Mouse (Mus musculus) thymus, adult 2 months (tissue): Measurements from ENCODE around the gene P4ha1. TPM values are rescaled to one million over a fixed set of nuclear protein-coding genes. Genes with fewer than 3 reads are reported as not detected.

Experiments used
- DNase-seq: peaks from one replicate; pipeline ENCODE4 v3.0.0; 2021
- H3K27ac ChIP-seq: fragments of 200-500 bp; 2 replicates; pipeline ENCODE4 v1.5.1; 2012; ENCODE audit warnings: low read length, control low read depth; ENCODE audit not compliant: control insufficient read depth, insufficient read depth
- H3K27me3 ChIP-seq: fragments of 200-500 bp; 2 replicates; pipeline ENCODE4 v1.6.1; 2012; ENCODE audit warnings: mild to moderate bottlenecking, low read length, moderate library complexity, mixed read lengths; ENCODE audit not compliant: control insufficient read depth, insufficient read depth
- H3K36me3 ChIP-seq: fragments of 200-500 bp; 2 replicates; pipeline ENCODE4 v1.6.1; 2012; ENCODE audit warnings: mild to moderate bottlenecking, low read length, moderate library complexity; ENCODE audit not compliant: control insufficient read depth, insufficient read depth
- H3K4me1 ChIP-seq: fragments of 200-500 bp; replicated peaks from 2 replicates; pipeline ENCODE4 v1.6.1; 2012; ENCODE audit warnings: low read length; ENCODE audit not compliant: control insufficient read depth, insufficient read depth
- H3K4me3 ChIP-seq: fragments of 200-500 bp; 2 replicates; pipeline ENCODE4 v1.5.1; 2012; ENCODE audit warnings: mild to moderate bottlenecking, low read length, control low read depth, moderate library complexity; ENCODE audit not compliant: control insufficient read depth, insufficient read depth
- CTCF ChIP-seq: fragments of 200-500 bp; IDR thresholded peaks from 2 replicates; pipeline ENCODE4 v1.5.1; 2012; ENCODE audit warnings: mild to moderate bottlenecking, control low read depth, low read length, moderate library complexity, borderline replicate concordance; ENCODE audit not compliant: control insufficient read depth, poor library complexity, insufficient read depth; ENCODE audit errors: extremely low read depth
- POLR2A ChIP-seq: fragments of 200-500 bp; IDR thresholded peaks from 2 replicates; pipeline ENCODE4 v1.6.1; 2012; ENCODE audit warnings: mild to moderate bottlenecking, low read length, control low read depth, moderate library complexity; ENCODE audit not compliant: control insufficient read depth, poor library complexity, insufficient read depth; ENCODE audit errors: extremely low read depth
- WGBS: fragments of 180-500 bp; shearing (Covaris S2); methylation state at CpG from one replicate; pipeline ENCODE4 v1.1.7; 2018; 5-methylcytosine and 5-hydroxymethylcytosine counted together
- polyA plus RNA-seq: library from polyadenylated mRNA; depleted of rRNA; stranded (reverse); fragments of >200 nt; gene quantifications from 2 replicates; pipeline ENCODE4 v1.2.3, GENCODE M21; 2012; rRNA removed

Gene P4ha1
- polyA plus RNA-seq, 1 experiment = 11.0 TPM

DNA sequence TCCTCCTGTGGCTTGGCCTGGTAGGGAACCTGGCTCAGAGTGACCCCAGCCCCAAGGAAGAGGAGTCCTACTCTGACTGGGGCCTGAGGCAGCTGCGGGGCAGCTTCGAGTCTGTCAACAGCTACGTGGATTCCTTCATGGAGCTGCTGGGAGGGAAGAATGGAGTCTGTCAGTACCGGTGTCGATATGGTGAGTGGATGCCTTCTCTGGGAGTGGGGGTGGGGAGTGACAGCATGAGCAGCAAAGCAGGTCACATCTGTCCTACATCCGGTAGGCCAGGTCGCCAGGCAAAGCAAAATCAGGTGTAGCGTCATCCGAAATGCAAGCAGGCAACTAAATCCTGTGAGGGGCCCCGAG is 80.7 kb downstream of the P4ha1 start:
- no peaks in the 10 kb centered on the region for H3K36me3 ChIP-seq
- no peaks in the 10 kb centered on the region for H3K27me3 ChIP-seq
- H3K27ac ChIP-seq = no peak overlapping the region
- H3K4me1 ChIP-seq = no peaks in the 10 kb centered on the region
- WGBS = 91% methylated on average over 10 of the region's 10 CpGs
- H3K4me3 ChIP-seq = no peak overlapping the region
- TF ChIP-seq CTCF = no peak
- TF ChIP-seq POLR2A = no peak
- DNase-seq = no peak

DNA sequence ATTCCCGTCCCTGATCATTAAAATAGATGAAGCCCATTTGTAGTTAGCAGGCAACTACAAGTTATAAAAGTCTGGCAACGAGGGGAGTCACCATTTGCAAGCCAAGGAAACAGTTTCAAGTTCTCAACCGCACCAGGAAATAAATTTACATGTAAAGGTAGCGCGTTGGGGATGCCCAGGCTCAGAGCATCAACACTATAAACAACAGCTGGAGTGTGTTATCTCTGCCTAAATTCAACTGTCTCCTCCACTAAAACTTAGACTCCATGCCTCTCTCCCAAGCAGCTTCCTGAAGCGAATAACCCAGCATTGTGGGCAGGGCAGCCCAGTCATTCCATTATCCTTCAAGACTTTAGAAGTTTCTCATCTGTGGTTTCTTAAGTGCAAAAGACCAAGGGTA is 85.4 kb downstream of the P4ha1 start:
- TF ChIP-seq POLR2A (no peak), CTCF (no peak)
- no peak for DNase-seq
- Histone ChIP-seq H3K36me3 (no peaks in the 10 kb centered on the region), H3K27ac (no peak overlapping the region), H3K27me3 (no peaks in the 10 kb centered on the region), H3K4me3 (no peak overlapping the region), H3K4me1 (no peaks in the 10 kb centered on the region)
- 53% methylated on average over 6 of the region's 6 CpGs for WGBS

DNA sequence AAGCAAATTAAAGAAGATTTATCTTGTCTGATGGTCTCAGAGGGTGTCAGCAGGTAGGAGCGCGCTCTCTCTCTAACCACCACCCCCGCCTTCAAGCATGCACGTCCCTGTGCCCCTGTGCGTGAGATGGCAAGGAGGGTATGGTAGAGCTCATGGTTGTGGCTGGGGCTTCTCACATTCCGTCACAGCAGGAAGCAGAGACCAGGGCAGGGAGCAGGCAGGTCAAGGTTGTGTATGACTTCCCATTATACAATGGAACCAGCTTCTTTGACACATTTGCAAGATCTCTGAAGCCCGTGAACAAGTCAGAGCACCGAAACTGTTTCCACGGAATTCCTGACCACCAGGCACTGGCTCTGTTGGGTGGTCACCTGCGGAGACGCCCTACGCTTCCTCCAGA is 87.2 kb downstream of the P4ha1 start:
- DNase-seq = no peak
- TF ChIP-seq POLR2A (no peak), CTCF (no peak)
- H3K4me3 ChIP-seq = no peak overlapping the region
- no peaks in the 10 kb centered on the region for H3K27me3 ChIP-seq
- H3K4me1 ChIP-seq = no peaks in the 10 kb centered on the region
- no peak overlapping the region for H3K27ac ChIP-seq
- no peaks in the 10 kb centered on the region for H3K36me3 ChIP-seq
- WGBS = 75% methylated on average over 12 of the region's 12 CpGs

DNA sequence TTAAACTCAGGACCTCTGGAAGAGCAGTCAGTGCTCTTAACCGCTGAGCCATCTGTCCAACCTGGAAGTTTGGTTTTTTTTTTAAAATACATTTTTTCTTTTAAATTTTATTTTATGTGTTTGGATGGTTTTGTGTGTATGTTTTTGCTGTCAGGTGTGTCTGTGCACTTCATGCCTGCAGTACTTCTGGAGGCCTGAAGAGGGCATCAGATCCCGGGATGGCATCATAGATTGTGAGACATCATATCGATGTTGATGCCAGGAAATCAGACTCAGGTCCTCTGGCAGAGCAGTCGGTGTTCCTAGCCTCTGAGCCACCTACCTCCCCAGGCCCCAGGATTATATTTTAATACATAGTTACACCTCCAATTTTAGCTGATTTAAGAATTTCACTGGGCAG is 90.6 kb downstream of the P4ha1 start:
- H3K36me3 ChIP-seq = no peaks in the 10 kb centered on the region
- 94% methylated on average over 4 of the region's 4 CpGs for WGBS
- H3K27ac ChIP-seq = no peak overlapping the region
- no peaks in the 10 kb centered on the region for H3K27me3 ChIP-seq
- TF ChIP-seq POLR2A (no peak), CTCF (no peak)
- H3K4me1 ChIP-seq = no peaks in the 10 kb centered on the region
- H3K4me3 ChIP-seq = no peak overlapping the region
- no peak for DNase-seq

DNA sequence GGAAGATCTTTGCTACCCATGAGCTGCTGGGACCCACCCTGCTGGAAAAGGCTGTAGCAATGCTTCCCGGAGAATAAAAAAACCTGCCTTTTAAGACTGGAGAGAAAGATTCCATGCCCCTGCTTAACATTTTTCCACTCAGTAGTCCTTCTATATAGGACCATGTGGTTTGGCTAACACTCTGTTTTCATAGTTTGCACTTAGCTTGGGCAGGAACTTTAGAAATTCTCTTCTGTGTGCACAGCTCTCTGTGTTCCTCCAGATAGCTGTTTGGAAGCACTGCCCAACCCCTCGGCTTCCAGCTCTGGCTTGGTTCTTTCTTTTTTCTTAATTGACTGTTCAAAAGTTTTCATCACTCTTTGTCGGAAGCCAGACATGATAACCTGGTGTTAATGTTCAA is 93.5 kb downstream of the P4ha1 start:
- H3K27me3 ChIP-seq = no peaks in the 10 kb centered on the region
- no peak overlapping the region for H3K27ac ChIP-seq
- DNase-seq = no peak
- H3K36me3 ChIP-seq = no peaks in the 10 kb centered on the region
- no peaks in the 10 kb centered on the region for H3K4me1 ChIP-seq
- WGBS = 90% methylated on average over 3 of the region's 3 CpGs
- H3K4me3 ChIP-seq = no peak overlapping the region
- no peak for TF ChIP-seq CTCF
- no peak for TF ChIP-seq POLR2A

DNA sequence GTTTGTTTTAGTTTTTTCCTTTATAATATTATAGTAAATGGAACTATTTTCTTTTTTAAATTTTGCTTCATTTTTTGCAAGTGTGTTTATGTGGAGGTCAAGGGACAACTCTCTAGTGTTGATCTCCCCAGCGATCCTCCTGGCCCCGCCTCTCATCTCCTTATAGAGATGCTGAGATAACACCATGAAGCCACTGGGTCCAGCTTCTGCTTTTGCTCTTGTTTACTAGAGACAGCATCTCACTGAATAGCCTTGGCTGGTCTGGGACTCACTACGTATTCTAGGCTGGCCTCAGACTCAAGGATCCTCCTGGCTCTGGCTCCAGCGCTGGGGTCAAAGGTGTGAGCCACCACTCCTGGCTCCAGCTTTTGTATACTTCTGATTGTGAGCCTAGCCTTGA is 96.4 kb downstream of the P4ha1 start:
- Histone ChIP-seq H3K36me3 (no peaks in the 10 kb centered on the region), H3K27ac (no peak overlapping the region), H3K4me3 (no peak overlapping the region), H3K4me1 (peaks cover 5% of the 10 kb centered on the region), H3K27me3 (no peaks in the 10 kb centered on the region)
- 82% methylated on average over 4 of the region's 4 CpGs for WGBS
- DNase-seq = no peak
- TF ChIP-seq CTCF (no peak), POLR2A (no peak)

Other genes with a start within 250 kb of the P4ha1 start
- gene Sept10, start 101.4 kb upstream of the P4ha1 start, polyA plus RNA-seq = 1.7 and 3.1 TPM in 2 replicates
- 2.4 and 2.6 TPM in 2 replicates for gene Sowahc, start 101.3 kb upstream of the P4ha1 start, polyA plus RNA-seq
- 9.7 and 11.5 TPM in 2 replicates for gene Gm10273, start 72.3 kb downstream of the P4ha1 start, polyA plus RNA-seq
- gene Pla2g12b, start 80.4 kb downstream of the P4ha1 start, polyA plus RNA-seq = 0.23 TPM in 1 of 2 replicates, not detected in the other
- gene Oit3, start 118.5 kb downstream of the P4ha1 start, polyA plus RNA-seq = 0.18 and 0.35 TPM in 2 replicates